Mouse (Mus musculus) retina, postnatal 7 days (tissue): ENCODE measurements around the gene Col18a1.
A peak's percentile ranks its signal among the peaks of the same experiment; 100 is the strongest.

ENCODE experiments used
- DNase-seq: peaks from one replicate; pipeline ENCODE4 v3.0.0-alpha.2; 2012; ENCODE audit warnings: low read depth, low spot score

The Col18a1 gene

GRCm38 (mm10) chr10:77017662-77018061 is 148.7 kb downstream of the Col18a1 start:
- DNase-seq = no peak

GRCm38 (mm10) chr10:77017061-77017460 is 149.3 kb downstream of the Col18a1 start:
- no peak for DNase-seq

- DNase-seq = no peak
Measured at GRCm38 (mm10) chr10:77016499-77016898, 149.8 kb downstream of the Col18a1 start.

GRCm38 (mm10) chr10:77016080-77016479 is 150.3 kb downstream of the Col18a1 start:
- no peak for DNase-seq

- no peak for DNase-seq
Measured at GRCm38 (mm10) chr10:77011681-77012080, 154.7 kb downstream of the Col18a1 start.

GRCm38 (mm10) chr10:77008698-77009097 is 157.7 kb downstream of the Col18a1 start:
- DNase-seq = no peak

- peak; percentile 90 for DNase-seq
Measured at GRCm38 (mm10) chr10:77008109-77008561, 158.2 kb downstream of the Col18a1 start.

GRCm38 (mm10) chr10:77007433-77008108 is 158.8 kb downstream of the Col18a1 start:
- DNase-seq = no peak

- DNase-seq = peak; percentile 49
Measured at GRCm38 (mm10) chr10:77004936-77005335, 161.4 kb downstream of the Col18a1 start.
